Mouse (Mus musculus) kidney, postnatal 0 days (tissue): ENCODE measurements around the gene Pcx. TPM values are rescaled to one million over a fixed set of nuclear protein-coding genes. Genes with fewer than 3 reads are reported as not detected.

Source experiments
- ATAC-seq: fragments of 200-750 bp; cut with Nextera tagmentation; replicated peaks from 2 replicates; pipeline ENCODE4 v1.8.0; 2017; ENCODE audit warnings: low read depth, moderate number of reproducible peaks, moderate TSS enrichment, moderate library complexity; ENCODE audit not compliant: low FRiP score
- DNase-seq: peaks from one replicate; pipeline ENCODE4 v3.0.0-alpha.2; 2016; ENCODE audit warnings: low spot score
- H3K27ac ChIP-seq: fragments of 300-500 bp; sonication (generic); 2 replicates; pipeline ENCODE4 v1.5.1; 2014; ENCODE audit warnings: mild to moderate bottlenecking
- H3K27me3 ChIP-seq: fragments of 300-500 bp; sonication (generic); 2 replicates; pipeline ENCODE4 v1.6.1; 2014; ENCODE audit warnings: low read length, mixed read lengths; ENCODE audit not compliant: insufficient read depth
- H3K36me3 ChIP-seq: fragments of 300-500 bp; sonication (generic); 2 replicates; pipeline ENCODE4 v1.6.1; 2014; ENCODE audit warnings: low read length, mixed read lengths; ENCODE audit not compliant: insufficient read depth
- H3K4me1 ChIP-seq: fragments of 300-500 bp; sonication (generic); replicated peaks from 2 replicates; pipeline ENCODE4 v1.6.1; 2014; ENCODE audit warnings: antibody characterized with exemption, low read length, mixed read lengths; ENCODE audit not compliant: insufficient read depth
- H3K4me2 ChIP-seq: fragments of 300-500 bp; sonication (generic); 2 replicates; pipeline ENCODE4 v1.6.1; 2014; ENCODE audit warnings: mild to moderate bottlenecking, low read length, moderate library complexity, mixed read lengths
- H3K4me3 ChIP-seq: fragments of 300-500 bp; sonication (generic); replicated peaks from 2 replicates; pipeline ENCODE4 v1.5.1; 2014; ENCODE audit warnings: low read depth, low read length
- H3K9ac ChIP-seq: fragments of 300-500 bp; sonication (generic); 2 replicates; pipeline ENCODE4 v1.6.1; 2014; ENCODE audit warnings: low read depth, low read length
- H3K9me3 ChIP-seq: fragments of 300-500 bp; sonication (generic); replicated peaks from 2 replicates; pipeline ENCODE4 v1.6.1; 2016; ENCODE audit warnings: low read length, inconsistent platforms, mixed read lengths
- CTCF ChIP-seq: IDR thresholded peaks from 2 replicates; pipeline ENCODE4 v1.5.1; 2016; ENCODE audit warnings: antibody characterized with exemption, low read depth, mild to moderate bottlenecking, moderate library complexity
- WGBS: fragments of 180-500 bp; shearing (Covaris S2); extraction: QIAGEN DNeasy Blood & Tissue Kit; methylation state at CpG from one replicate; pipeline ENCODE4 v1.1.7; 2014; 5-methylcytosine and 5-hydroxymethylcytosine counted together
- polyA plus RNA-seq: library from polyadenylated mRNA; unstranded; fragments of >200 nt; fragmentation: Nextera tagmentation; extraction: Ambion mirVana; gene quantifications from 2 replicates; pipeline ENCODE4 v1.2.1, GENCODE M21; 2015

Pcx gene
- polyA plus RNA-seq, 1 experiment from 2014 or later = 57.6 TPM

DNA sequence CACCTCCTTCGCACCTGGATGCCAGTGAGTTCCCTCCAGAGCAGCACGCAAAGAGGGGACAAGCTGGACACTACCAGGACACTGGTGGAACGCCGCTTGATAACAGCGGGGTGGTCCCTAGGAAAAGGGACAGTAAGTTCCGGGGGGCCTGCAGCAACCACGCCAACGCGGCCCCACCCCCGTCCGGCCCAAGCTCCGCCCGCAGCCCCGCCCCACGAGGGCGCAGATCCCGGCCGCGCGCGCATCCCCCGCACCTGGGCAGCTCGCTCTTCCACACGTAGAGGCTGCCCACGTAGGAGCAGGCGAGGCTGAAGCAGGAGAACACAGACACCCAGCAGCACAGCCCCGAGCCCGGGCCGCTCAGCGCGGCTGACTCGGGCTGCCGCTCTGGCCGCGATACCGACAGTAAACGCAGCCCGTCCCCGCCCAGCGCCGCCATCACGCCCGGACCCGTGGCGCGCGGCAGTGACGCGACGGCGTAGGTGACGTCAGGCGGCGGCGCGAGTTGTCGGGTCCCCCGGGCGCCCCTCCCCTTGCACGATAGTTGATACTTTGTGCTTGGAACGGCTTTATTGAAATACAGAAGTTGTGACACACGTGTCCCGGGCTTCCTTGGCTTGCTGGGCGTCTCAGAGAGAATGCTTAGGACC is 115.0 kb downstream of the Pcx start, which contains the start of gene Rce1:
Gene Rce1, minus strand, starts transcription at position 463 of the 650 bp plus-strand sequence.
- Histone ChIP-seq H3K9me3 (no peaks in the 10 kb centered on the region), H3K4me3 (peak within 1 kb of the TSS; percentile 84), H3K27me3 (no peaks in the 10 kb centered on the region), H3K4me1 (peaks cover 11% of the 10 kb centered on the region; the same call in 1 of the 2 replicates), H3K9ac (peak within 1 kb of the TSS; percentile 90), H3K27ac (peak within 1 kb of the TSS; percentile 89), H3K36me3 (peaks cover 29% of the 10 kb centered on the region), H3K4me2 (peak within 1 kb of the TSS; percentile 87)
- peak; percentile 81 for ATAC-seq
- under 1% methylated on average over 64 of the region's 64 CpGs for WGBS
- no peak for TF ChIP-seq CTCF
- DNase-seq = peak; percentile 94

DNA sequence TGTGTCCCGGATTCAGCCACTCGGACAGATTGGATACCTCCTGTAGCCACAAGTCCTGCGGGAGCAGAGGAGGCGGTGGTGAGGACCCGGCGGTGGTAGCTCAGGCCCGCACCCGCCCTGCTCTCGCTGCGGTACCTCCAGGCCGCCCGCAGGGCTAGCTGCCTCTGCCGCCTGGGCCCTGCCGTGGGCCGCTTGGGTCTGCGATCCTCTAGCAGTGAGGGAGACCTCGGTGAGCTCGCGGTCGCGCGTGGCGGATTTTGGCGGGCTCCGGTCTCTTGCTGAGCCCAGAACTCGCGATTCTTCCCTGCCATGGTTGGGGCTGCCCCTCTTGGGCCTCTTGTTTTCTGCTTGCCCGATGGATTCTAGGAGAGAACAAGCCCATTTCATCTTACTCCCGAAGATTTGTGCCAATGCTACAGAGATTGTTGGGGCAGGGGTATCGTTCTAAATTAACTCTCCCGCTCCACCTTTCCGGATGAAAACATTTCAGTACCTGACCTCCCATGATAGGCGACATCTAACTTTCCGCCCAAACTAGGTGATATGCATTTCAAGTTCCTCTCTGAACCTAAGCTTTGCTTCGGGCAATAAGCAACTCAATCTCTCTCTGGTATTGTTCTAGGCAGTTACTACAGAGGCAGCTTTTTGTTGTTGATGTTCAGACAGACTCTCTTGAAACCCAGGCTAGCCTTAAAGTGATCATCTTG is 115.7 kb downstream of the Pcx start:
- WGBS = under 1% methylated on average over 35 of the region's 35 CpGs
- no peak for TF ChIP-seq CTCF
- Histone ChIP-seq H3K27ac (peak overlapping the region; percentile 89), H3K4me1 (peaks cover 11% of the 10 kb centered on the region; the same call in 1 of the 2 replicates), H3K4me3 (peak overlapping the region; percentile 84), H3K9me3 (no peaks in the 10 kb centered on the region), H3K36me3 (peaks cover 24% of the 10 kb centered on the region), H3K27me3 (no peaks in the 10 kb centered on the region), H3K9ac (peak overlapping the region; percentile 90), H3K4me2 (peak overlapping the region; percentile 87)
- DNase-seq (peak; percentile 50), ATAC-seq (peak; percentile 37)

DNA sequence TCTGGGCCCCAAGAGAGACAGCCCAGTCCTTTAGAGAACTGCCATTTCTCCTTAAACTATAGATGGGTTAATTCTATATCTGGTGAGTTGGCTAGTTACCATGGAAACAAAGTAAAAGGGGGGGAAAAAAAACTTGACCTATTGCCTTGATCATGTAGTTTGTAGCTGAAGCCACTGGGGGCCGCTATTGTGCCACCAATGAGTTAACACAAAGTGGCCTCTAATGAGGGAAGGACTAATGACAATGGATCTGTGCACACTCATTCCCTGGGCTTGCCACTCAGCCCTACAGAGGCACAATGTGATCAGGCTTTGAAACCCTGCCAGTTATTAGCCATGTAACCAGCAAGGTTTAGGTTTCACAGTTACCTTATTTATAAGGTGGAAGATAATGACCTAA is 118.5 kb downstream of the Pcx start:
- DNase-seq (peak; percentile 84), ATAC-seq (no peak)
- no peaks in the 10 kb centered on the region for H3K27me3 ChIP-seq
- H3K4me2 ChIP-seq = no peak overlapping the region
- no peaks in the 10 kb centered on the region for H3K9me3 ChIP-seq
- no peak overlapping the region for H3K27ac ChIP-seq
- 0% methylated on average over 1 of the region's 1 CpGs for WGBS
- no peaks in the 10 kb centered on the region; the same call in 1 of the 2 replicates for H3K36me3 ChIP-seq
- H3K9ac ChIP-seq = no peak overlapping the region
- peak; percentile 89 for TF ChIP-seq CTCF
- H3K4me1 ChIP-seq = peaks cover 11% of the 10 kb centered on the region; the same call in 1 of the 2 replicates
- H3K4me3 ChIP-seq = no peak overlapping the region

DNA sequence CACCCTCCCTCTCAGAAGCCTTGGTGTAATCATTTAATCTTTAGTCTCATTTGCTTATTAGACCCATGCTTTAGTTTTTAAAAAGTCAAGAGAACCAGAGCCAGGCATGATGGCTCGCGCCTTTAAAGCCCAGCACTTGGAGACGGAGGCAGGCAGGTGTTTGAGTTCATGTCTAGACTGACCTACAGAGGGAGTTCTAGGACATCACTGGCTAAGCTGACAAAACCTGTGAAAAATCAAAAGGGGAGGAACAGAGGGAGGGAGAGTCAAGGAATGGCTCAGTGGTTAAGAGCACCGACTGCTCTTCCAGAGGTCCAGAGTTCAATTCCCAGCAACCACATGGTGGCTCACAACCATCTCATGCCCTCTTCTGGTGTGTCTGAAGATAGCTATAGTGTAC is 125.7 kb downstream of the Pcx start:
- H3K27me3 ChIP-seq = no peaks in the 10 kb centered on the region
- WGBS = 63% methylated on average over 4 of the region's 4 CpGs

DNA sequence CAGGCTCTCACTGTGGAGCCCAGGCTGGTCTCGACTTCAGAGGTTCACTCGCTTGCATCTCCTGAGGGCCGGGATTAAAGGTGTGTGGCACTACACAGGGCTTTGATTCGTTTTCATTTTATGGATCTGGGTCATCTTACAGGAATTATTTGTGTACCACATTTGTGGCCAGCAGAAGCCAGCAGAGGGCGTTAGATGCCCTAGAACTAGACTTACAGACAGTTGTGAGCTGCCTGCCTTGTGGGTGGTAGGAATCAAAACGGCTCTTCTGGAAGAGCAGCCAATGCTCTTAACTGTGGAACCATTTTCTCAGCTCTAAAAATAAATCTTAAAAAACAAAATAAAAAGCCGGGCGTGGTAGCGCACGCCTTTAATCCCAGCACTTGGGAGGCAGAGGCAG is 134.0 kb downstream of the Pcx start:
- WGBS = 42% methylated on average over 10 of the region's 10 CpGs
- H3K27me3 ChIP-seq = no peaks in the 10 kb centered on the region
- no peaks in the 10 kb centered on the region for H3K36me3 ChIP-seq
- H3K4me3 ChIP-seq = no peak overlapping the region
- H3K27ac ChIP-seq = no peak overlapping the region
- ATAC-seq = no peak
- peak; percentile 43 for DNase-seq
- H3K4me1 ChIP-seq = no peaks in the 10 kb centered on the region
- H3K4me2 ChIP-seq = no peak overlapping the region
- H3K9me3 ChIP-seq = no peaks in the 10 kb centered on the region
- H3K9ac ChIP-seq = no peak overlapping the region
- peak; percentile 58 for TF ChIP-seq CTCF

More for the DNA sequence above, 125.7 kb downstream of the Pcx start:
- peak; percentile 5; the same call in 1 of the 2 replicates for TF ChIP-seq CTCF
- H3K4me3 ChIP-seq = no peak overlapping the region
- DNase-seq = no peak
- no peak overlapping the region for H3K4me2 ChIP-seq
- no peaks in the 10 kb centered on the region for H3K9me3 ChIP-seq
- no peaks in the 10 kb centered on the region for H3K36me3 ChIP-seq
- no peak overlapping the region for H3K27ac ChIP-seq
- no peak overlapping the region for H3K9ac ChIP-seq
- no peak for ATAC-seq
- no peaks in the 10 kb centered on the region for H3K4me1 ChIP-seq

DNA sequence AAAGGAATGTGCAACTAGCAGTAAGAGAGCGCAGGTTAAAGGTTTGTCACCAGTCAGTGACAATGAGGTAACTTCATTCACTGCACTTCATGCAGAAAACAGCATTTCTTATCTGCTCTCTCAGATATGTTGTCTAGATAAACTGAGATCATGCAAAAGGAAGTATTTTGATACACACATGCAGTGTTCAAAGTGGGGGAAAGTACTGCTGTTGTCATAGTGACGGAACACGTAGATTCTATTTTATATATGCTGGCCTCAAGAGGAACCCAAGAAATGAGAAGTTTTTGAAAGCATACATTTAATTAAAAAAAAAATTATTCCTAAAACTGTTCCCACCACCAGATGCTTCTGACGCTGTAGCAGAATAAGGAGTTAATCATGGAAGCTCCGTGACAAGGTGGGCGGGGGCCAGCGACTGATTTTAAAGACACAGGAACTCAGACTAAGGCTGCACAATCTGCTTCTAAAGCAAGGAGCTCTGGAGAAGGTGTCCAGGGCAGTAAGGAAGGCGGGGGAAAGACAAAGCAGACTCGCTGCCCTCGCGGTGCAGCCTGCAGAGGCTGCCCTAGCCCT is 136.7 kb downstream of the Pcx start:
- Histone ChIP-seq H3K4me2 (no peak overlapping the region), H3K4me1 (no peaks in the 10 kb centered on the region), H3K9ac (no peak overlapping the region), H3K27me3 (no peaks in the 10 kb centered on the region), H3K9me3 (no peaks in the 10 kb centered on the region), H3K27ac (no peak overlapping the region), H3K4me3 (no peak overlapping the region), H3K36me3 (no peaks in the 10 kb centered on the region)
- no peak for TF ChIP-seq CTCF
- ATAC-seq = no peak
- no peak for DNase-seq
- whole genome bisulfite sequencing = 66% methylated on average over 11 of the region's 11 CpGs
